In genomic region chr3:111488438-111488837, GRCm38 (mm10) we compare ENCODE assay signal across 17 mouse cellular contexts.
"Had no signal": no experiment of that assay in that cellular context is flagged by ENCODE, and none has a peak within 500 bp of the region (broad histone marks: within the 10 kb centered on the region; RNA-seq: fewer than 3 reads in every experiment).

No protein-coding gene starts in this region.

- DNase-seq: lung, adult 18-20 months; lung, postnatal 10 days; lung, postnatal 4 days; retina, postnatal 1 day; right cerebral cortex, adult 18-20 months; right cerebral cortex, postnatal 25 days; right cerebral cortex, postnatal 4 days; spleen, adult 18-20 months; thymus, adult 18-20 months; thymus, postnatal 36 days had no signal

- H3K4me1 ChIP-seq: neural tube, embryonic 13.5 days; neural tube, embryonic 15.5 days had no signal

- H3K36me3 ChIP-seq: neural tube, embryonic 13.5 days; neural tube, embryonic 15.5 days had no signal

- H3K4me2 ChIP-seq: lung, embryonic 14.5 days; midbrain, embryonic 11.5 days; neural tube, embryonic 13.5 days; neural tube, embryonic 15.5 days had no signal

- H3K9ac ChIP-seq: liver, embryonic 14.5 days; lung, embryonic 14.5 days; neural tube, embryonic 13.5 days; neural tube, embryonic 15.5 days had no signal

- H3K27ac ChIP-seq: liver, embryonic 14.5 days; neural tube, embryonic 13.5 days; neural tube, embryonic 15.5 days had no signal

- ATAC-seq: midbrain, embryonic 16.5 days had no signal

- H3K27me3 ChIP-seq: neural tube, embryonic 13.5 days; neural tube, embryonic 15.5 days had no signal

- H3K9me3 ChIP-seq: neural tube, embryonic 13.5 days; neural tube, embryonic 15.5 days had no signal

- H3K4me3 ChIP-seq: myocyte; neural tube, embryonic 13.5 days; neural tube, embryonic 15.5 days had no signal
